Mouse (Mus musculus) heart, postnatal 36 days (tissue): ENCODE results near the gene Hcn2. TPM values are rescaled to one million over a fixed set of nuclear protein-coding genes. Genes with fewer than 3 reads are reported as not detected.

ENCODE experiments used
- DNase-seq, 2 experiments: peaks; one replicate each; pipeline ENCODE4 v3.0.0; 2021 to 2022
- intact Hi-C: fragments of 180-260 bp; cut with DNase I; formaldehyde crosslinking; loops from one replicate; pipeline ENCODE4 v1.15.1; 2025
- total RNA-seq, 2 experiments: library from RNA; stranded (reverse); gene quantifications; 2 replicates each; pipeline ENCODE4 v1.2.3; 2021

Gene Hcn2
- total RNA-seq = 10 to 100 TPM; 20.0 to 26.8 TPM

GRCm38 (mm10) chr10:79716254-79716987 lies at the start of gene Hcn2:
TSS of gene Hcn2 (plus strand) at chr10:79716634.
- intact Hi-C loops = no loop called here
- no peak for DNase-seq

- DNase-seq = no peak
- intact Hi-C loops = loop anchor here (1.0 kb wide), 1 partner anchor 73 kb away; no protein-coding TSS in a partner anchor
Observed at GRCm38 (mm10) chr10:79668076-79668475, 48.4 kb upstream of the Hcn2 start.

- intact Hi-C loops = loop anchor here (1.0 kb wide), 1 partner anchor 74 kb away; no protein-coding TSS in a partner anchor
- peak; percentile 90 to 95 for DNase-seq
Observed at GRCm38 (mm10) chr10:79668771-79669575, 47.5 kb upstream of the Hcn2 start, which contains the start of gene Tpgs1. TSS of gene Tpgs1 (plus strand) at chr10:79669369.

GRCm38 (mm10) chr10:79669576-79670057 lies 46.8 kb upstream of the Hcn2 start:
- peak in 1 of 2 experiments; percentile 76 for DNase-seq
- intact Hi-C loops = no loop called here

- intact Hi-C loops = no loop called here
- no peak for DNase-seq
Observed at GRCm38 (mm10) chr10:79670071-79670888, 46.2 kb upstream of the Hcn2 start.

- intact Hi-C loops = no loop called here
- DNase-seq = no peak
Observed at GRCm38 (mm10) chr10:79671396-79672087, 44.9 kb upstream of the Hcn2 start.

- intact Hi-C loops = no loop called here
- no peak for DNase-seq
Observed at GRCm38 (mm10) chr10:79672088-79672455, 44.4 kb upstream of the Hcn2 start.

- no peak for DNase-seq
- intact Hi-C loops = no loop called here
Observed at GRCm38 (mm10) chr10:79673054-79673453, 43.4 kb upstream of the Hcn2 start.

GRCm38 (mm10) chr10:79675346-79676035 lies 40.9 kb upstream of the Hcn2 start:
- no peak for DNase-seq
- intact Hi-C loops = no loop called here

GRCm38 (mm10) chr10:79680606-79681495 lies 35.6 kb upstream of the Hcn2 start:
- no peak for DNase-seq
- intact Hi-C loops = no loop called here

GRCm38 (mm10) chr10:79681591-79682245 lies 34.7 kb upstream of the Hcn2 start, which contains the start of gene Cdc34:
TSS of gene Cdc34 (plus strand) at chr10:79682195.
- intact Hi-C loops = no loop called here
- DNase-seq = peak; percentile 99

GRCm38 (mm10) chr10:79682551-79682915 lies 33.9 kb upstream of the Hcn2 start:
- intact Hi-C loops = no loop called here

GRCm38 (mm10) chr10:79682916-79683582 lies 33.4 kb upstream of the Hcn2 start:
- DNase-seq = peak; percentile 60 to 70
- intact Hi-C loops = no loop called here

More at GRCm38 (mm10) chr10:79682551-79682915, 33.9 kb upstream of the Hcn2 start:
- DNase-seq = peak in 1 of 2 experiments; percentile 41

GRCm38 (mm10) chr10:79683726-79684640 lies 32.5 kb upstream of the Hcn2 start:
- intact Hi-C loops = no loop called here
- DNase-seq = peak; percentile 57 to 71

GRCm38 (mm10) chr10:79684770-79685600 lies 31.4 kb upstream of the Hcn2 start:
- intact Hi-C loops = no loop called here
- DNase-seq = no peak
